Mouse (Mus musculus): Measurements from ENCODE around the gene Spata7.

Gene Spata7

GRCm38 (mm10) chr12:98627392-98628259, at the start of gene Spata7:
Spata7 (plus strand) TSS chr12:98628157.
- DNase-seq: peak; percentile 98

- no peak for DNase-seq
Measured at GRCm38 (mm10) chr12:98585302-98585701, 42.7 kb upstream of the Spata7 start.

- DNase-seq: no peak
Measured at GRCm38 (mm10) chr12:98588573-98588972, 39.4 kb upstream of the Spata7 start.

- no peak for DNase-seq
Measured at GRCm38 (mm10) chr12:98591016-98591415, 36.9 kb upstream of the Spata7 start.

- no peak for DNase-seq
Measured at GRCm38 (mm10) chr12:98600861-98601260, 27.1 kb upstream of the Spata7 start.

GRCm38 (mm10) chr12:98602114-98602513, 25.8 kb upstream of the Spata7 start:
- DNase-seq: no peak

- no peak for DNase-seq
Measured at GRCm38 (mm10) chr12:98605264-98605663, 22.7 kb upstream of the Spata7 start.

- no peak for DNase-seq
Measured at GRCm38 (mm10) chr12:98606595-98607290, 21.2 kb upstream of the Spata7 start.

GRCm38 (mm10) chr12:98610341-98610740, 17.6 kb upstream of the Spata7 start:
- DNase-seq: no peak

GRCm38 (mm10) chr12:98614910-98615508, 12.9 kb upstream of the Spata7 start:
- no peak for DNase-seq

GRCm38 (mm10) chr12:98615746-98616145, 12.2 kb upstream of the Spata7 start:
- DNase-seq: no peak

GRCm38 (mm10) chr12:98619496-98619895, 8.5 kb upstream of the Spata7 start:
- peak; percentile 74 for DNase-seq

- DNase-seq: peak; percentile 2
Measured at GRCm38 (mm10) chr12:98620922-98621321, 7.0 kb upstream of the Spata7 start.

GRCm38 (mm10) chr12:98623266-98623665, 4.7 kb upstream of the Spata7 start:
- peak; percentile 76 for DNase-seq

GRCm38 (mm10) chr12:98628260-98628970, 458 bp downstream of the Spata7 start:
- no peak for DNase-seq

GRCm38 (mm10) chr12:98644852-98645251, 16.9 kb downstream of the Spata7 start:
- DNase-seq: no peak

- DNase-seq: no peak
Measured at GRCm38 (mm10) chr12:98656873-98657272, 28.9 kb downstream of the Spata7 start.

- peak; percentile 67 for DNase-seq
Measured at GRCm38 (mm10) chr12:98662617-98663016, 34.7 kb downstream of the Spata7 start.

GRCm38 (mm10) chr12:98668132-98668814, 40.3 kb downstream of the Spata7 start:
- peak; percentile 97 for DNase-seq

- DNase-seq: peak; percentile 54
Measured at GRCm38 (mm10) chr12:98669086-98669485, 41.1 kb downstream of the Spata7 start.

- peak; percentile 82 for DNase-seq
Measured at GRCm38 (mm10) chr12:98669864-98670263, 41.9 kb downstream of the Spata7 start.

- peak; percentile 81 for DNase-seq
Measured at GRCm38 (mm10) chr12:98670429-98670828, 42.5 kb downstream of the Spata7 start.

Data from heart, adult 11 months (tissue).